Mouse (Mus musculus): ENCODE measurements around the gene Olfml2b.

The Olfml2b gene

GRCm38 (mm10) chr1:170697771-170698356, 53.5 kb downstream of the Olfml2b start:
- DNase-seq, result peak; percentile 76

DNA sequence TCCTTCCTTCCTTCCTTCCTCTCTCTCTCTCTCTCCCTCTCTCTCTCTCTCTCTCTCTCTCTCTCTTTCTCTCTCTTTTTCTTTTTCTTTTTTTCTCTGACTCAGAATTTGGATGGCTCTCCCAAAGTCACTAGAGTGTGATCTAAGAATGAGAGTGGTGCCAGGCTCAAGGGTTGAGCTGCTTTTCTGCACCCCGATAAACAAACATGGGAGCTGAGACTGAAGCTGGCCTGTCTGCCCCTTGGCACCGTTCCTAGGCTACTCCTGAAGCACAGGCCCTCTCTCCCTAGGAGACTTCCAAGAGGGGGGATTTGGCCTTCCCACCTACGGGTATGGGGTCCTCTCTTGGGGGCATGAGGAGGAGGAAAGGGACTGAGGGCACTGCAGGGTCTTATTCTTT, 54.4 kb downstream of the Olfml2b start:
- no peak for DNase-seq

DNA sequence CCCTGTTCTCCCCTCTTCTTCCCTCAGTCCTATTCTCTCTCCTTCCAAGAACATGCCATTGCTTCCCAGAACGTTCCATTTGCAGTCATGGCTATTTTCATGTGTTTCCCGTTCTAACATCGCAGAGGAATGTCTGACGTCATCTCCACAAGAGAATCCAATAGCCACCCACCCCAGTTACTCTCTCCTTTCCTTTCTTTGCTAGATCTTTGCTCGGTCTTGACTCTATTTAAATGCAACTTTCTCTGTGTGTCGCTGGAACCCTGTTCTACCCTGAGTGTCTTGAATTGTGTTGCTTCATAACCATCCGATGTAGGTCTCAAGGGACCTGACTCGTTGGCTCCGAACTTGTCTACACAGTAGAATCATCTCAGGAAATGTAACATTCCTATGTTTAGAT, 55.2 kb downstream of the Olfml2b start:
- DNase-seq, result no peak

- no peak for DNase-seq
These were observed 56.2 kb downstream of the Olfml2b start for GRCm38 (mm10) chr1:170700496-170701027.

GRCm38 (mm10) chr1:170701178-170701577, 56.8 kb downstream of the Olfml2b start:
- no peak for DNase-seq

- no peak for DNase-seq
These were observed 57.2 kb downstream of the Olfml2b start for GRCm38 (mm10) chr1:170701582-170701981.

DNA sequence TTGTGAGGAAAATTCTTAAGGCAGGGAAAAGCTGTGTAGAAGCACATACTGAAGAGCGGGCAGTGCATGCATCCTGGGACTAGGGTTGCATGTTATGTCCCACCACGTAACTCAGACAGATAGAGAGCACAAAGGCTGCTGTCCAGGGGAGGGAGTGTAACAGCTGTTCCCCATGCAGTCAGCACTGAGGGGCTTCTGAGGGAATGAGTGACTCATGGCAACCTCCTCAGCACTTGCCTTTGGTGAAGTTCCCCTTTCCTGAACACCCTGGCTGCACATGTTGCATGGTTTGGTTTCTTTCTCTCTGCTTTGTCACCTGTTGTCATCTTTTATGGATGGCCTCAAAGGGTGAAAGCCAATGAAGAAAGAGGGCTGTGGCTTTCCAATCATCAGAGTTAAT, 57.9 kb downstream of the Olfml2b start:
- DNase-seq, result no peak

DNA sequence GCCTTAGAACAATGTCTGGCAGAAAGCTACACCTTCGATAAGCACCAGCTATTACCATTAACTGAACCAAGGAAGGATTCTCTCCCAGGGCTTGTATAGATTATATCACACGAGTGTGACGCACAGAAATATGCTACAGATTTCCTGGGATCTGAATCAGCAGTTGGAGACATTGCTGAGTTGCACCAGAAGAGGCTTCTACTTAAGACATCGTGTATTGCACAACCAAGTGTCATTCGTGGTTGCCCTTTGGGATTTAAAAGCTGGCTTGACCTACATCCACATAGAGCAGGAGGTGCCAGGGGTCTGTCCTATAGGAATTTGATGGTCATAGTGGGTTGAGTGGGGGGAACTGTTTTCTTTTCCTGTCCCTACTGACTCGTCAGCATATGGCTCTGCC, 58.6 kb downstream of the Olfml2b start:
- DNase-seq, result no peak

GRCm38 (mm10) chr1:170704103-170704502, 59.8 kb downstream of the Olfml2b start:
- no peak for DNase-seq

GRCm38 (mm10) chr1:170704911-170705594, 60.7 kb downstream of the Olfml2b start:
- no peak for DNase-seq

DNA sequence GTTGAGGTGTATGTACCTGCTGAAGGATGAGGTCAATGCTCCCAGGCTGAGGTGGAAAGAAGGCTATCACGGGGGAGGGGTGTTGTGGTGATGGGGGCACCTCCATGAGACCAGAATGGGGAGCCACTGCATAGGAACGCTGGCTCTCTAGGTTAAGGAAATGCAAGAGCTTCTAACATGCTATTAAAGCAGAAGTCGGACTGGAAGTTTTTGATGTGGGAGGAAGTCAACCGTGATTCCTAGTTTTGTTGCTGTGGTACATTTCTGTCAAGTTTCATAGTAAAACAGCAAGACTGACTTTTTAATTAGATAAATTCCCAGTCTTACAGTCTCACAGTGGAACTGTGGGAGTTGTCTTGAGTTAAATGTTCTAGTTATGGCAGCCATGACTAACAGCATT, 61.7 kb downstream of the Olfml2b start:
- DNase-seq, result no peak

GRCm38 (mm10) chr1:170709034-170709433, 64.7 kb downstream of the Olfml2b start:
- no peak for DNase-seq

DNA sequence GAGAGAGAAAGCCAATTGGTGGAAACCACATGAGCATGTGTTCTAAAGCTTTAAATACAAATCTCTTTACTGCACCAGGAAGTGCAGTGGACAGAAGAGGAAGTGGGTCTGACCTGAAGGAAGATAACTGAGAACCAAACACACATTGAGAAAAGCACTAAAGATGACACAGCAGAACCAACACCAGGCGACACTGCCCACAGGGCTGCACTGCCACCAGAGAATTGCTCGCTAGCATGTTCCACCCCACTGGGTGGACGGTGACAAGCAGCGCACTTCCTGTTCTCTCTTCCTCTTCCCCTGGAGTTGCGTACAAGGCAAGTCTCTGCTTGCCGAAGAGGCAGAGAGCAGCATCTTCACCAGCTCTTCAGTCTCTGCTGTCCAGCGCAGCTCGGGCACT, 65.1 kb downstream of the Olfml2b start:
- DNase-seq, result no peak

DNA sequence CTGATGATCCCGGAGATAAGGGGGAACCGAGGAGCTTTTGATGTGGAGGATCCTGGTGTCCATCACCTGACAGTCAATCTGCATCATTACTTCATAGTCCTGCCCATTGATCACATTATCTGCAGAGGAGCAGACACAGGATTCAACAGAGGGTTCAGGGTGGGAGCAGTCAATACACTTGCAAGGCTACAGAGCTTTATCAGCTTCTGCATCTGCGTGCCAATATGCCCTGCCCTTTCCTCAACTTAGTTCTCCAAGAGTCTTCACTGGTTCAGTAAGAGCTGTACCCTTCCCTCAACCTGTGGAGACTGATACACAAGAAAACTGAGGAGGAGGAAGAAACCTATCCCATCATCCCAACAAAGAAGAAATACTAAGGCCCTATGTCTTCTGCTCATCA, 65.6 kb downstream of the Olfml2b start:
- DNase-seq, result no peak

- no peak for DNase-seq
These were observed 67.4 kb downstream of the Olfml2b start for GRCm38 (mm10) chr1:170711731-170712130.

DNA sequence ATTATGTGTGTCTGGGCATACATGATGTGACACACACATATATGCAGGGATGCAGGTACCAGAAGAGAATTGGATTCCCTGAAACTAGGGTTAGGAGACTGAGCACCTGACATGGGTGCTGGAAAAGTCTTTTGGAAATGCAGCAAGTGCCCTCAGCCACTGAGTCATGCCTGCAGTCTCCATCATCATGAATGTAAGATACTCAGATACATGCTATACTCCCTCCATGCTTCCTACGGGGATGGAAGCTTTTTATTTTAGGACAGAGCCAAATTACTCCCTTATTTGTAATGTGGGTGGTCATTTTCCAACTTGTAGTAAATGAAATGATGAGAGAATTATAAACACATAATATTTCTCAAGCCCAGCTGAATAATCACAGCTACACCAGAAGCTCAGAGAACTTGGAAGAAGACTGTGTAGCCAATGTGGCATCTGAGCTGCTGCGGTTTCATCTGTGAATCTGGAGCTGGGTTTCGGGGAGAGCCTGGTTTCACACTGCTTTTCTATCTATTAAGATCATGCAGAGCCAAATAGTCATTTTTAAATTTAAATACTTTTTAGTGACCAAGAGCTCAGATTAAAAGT, 73.0 kb downstream of the Olfml2b start:
- no peak for DNase-seq

- DNase-seq, result no peak
These were observed 73.9 kb downstream of the Olfml2b start for GRCm38 (mm10) chr1:170718133-170718810.

GRCm38 (mm10) chr1:170721560-170721959, 77.2 kb downstream of the Olfml2b start:
- DNase-seq, result no peak

- no peak for DNase-seq
These were observed 84.2 kb downstream of the Olfml2b start for GRCm38 (mm10) chr1:170728524-170728923.

- no peak for DNase-seq
These were observed 85.1 kb downstream of the Olfml2b start for GRCm38 (mm10) chr1:170729267-170729962.

GRCm38 (mm10) chr1:170731865-170732595, 87.7 kb downstream of the Olfml2b start:
- no peak for DNase-seq

Data from kidney, adult 9 months (tissue).